Mouse (Mus musculus) spleen, postnatal 36 days (tissue): Measurements from ENCODE around the gene Cdkal1.

Source experiments
- DNase-seq, 2 experiments: peaks; one replicate each; pipeline ENCODE4 v3.0.0; 2022; ENCODE audit warnings: low spot score in 2 of 2, mixed read lengths in 1 of 2

The Cdkal1 gene

DNA sequence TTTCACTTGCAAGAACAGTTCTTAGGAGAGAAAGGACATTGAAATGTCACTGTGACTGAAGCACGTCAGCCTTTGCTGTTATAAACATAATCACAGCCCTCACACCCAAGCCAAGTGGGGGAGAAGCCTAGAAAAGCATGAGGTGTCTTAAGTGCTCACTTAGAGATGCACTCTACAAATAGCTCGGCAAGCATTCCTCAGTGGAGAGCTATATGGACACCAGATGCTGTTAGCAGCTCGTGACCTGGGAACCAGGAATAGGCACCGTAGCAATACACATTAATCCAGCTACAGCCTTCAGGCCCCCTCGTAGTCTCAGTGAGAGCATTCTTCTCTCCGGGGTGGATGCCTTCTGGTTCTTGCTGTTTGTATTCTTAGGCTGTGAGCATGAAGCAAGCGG lies 664.9 kb downstream of the Cdkal1 start:
- DNase-seq, result no peak

- DNase-seq, result no peak
Measured at GRCm38 (mm10) chr13:29186748-29187147, 668.7 kb downstream of the Cdkal1 start.

GRCm38 (mm10) chr13:29185545-29185944 lies 669.9 kb downstream of the Cdkal1 start:
- no peak for DNase-seq

DNA sequence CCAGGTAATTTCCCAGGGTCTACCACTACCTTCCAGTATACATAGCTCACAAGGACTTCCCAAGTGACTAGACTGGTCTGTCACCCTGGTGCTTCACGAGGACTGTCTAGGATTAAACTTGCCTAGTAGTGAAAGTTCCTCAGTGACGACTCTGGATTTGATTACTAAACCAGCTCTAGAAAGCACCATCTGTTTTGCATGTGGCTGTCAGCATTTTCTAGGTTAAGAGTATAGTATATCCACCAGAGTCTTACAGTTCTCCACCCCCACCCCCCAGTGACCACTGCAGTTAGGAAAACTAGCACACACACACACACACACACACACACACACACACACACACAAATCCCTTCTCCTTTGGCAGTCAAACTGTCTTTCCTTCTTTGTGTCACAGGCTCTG lies 670.9 kb downstream of the Cdkal1 start:
- DNase-seq, result no peak

- DNase-seq, result no peak
Measured at GRCm38 (mm10) chr13:29179861-29180260, 675.6 kb downstream of the Cdkal1 start.

DNA sequence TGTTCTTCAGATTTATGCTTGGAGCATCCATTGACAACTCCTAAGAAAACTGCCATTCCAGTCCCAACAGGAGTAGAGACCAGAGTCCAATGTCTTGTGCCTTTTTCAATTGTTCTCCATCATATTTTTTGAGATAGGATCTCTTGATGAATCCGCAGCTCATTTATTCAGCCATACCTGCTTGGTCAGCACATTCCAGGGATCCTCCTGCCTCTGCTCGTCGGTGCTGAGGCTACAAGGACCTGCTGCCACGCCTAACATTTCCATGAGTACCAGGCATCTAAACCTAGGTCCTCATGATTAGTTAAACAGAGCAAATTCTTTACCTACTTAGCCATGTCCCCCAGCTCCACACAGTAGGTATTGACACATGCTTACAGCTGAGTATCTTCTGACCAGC lies 676.2 kb downstream of the Cdkal1 start:
- DNase-seq, result no peak

- no peak for DNase-seq
Measured at GRCm38 (mm10) chr13:29177889-29178486, 677.5 kb downstream of the Cdkal1 start.

DNA sequence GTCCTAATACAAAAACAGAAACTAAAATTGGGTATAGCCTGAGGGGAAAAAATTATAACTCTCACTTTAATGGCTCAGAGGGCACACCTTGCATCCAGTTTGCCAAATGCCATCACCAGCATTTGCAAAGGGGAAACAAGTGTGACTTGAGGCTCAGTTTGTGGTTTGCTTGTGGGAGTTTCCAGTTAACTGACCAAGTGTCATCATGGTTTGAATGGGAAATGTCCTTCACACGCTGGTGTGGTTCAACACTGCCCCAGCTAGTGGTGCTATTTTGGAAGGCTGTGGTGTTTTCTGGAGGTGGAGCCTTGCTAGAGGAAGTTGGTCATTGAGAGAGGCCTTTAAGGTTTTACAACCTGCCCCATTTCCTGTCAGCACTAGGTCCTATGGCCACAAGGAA lies 686.1 kb downstream of the Cdkal1 start:
- DNase-seq, result no peak

DNA sequence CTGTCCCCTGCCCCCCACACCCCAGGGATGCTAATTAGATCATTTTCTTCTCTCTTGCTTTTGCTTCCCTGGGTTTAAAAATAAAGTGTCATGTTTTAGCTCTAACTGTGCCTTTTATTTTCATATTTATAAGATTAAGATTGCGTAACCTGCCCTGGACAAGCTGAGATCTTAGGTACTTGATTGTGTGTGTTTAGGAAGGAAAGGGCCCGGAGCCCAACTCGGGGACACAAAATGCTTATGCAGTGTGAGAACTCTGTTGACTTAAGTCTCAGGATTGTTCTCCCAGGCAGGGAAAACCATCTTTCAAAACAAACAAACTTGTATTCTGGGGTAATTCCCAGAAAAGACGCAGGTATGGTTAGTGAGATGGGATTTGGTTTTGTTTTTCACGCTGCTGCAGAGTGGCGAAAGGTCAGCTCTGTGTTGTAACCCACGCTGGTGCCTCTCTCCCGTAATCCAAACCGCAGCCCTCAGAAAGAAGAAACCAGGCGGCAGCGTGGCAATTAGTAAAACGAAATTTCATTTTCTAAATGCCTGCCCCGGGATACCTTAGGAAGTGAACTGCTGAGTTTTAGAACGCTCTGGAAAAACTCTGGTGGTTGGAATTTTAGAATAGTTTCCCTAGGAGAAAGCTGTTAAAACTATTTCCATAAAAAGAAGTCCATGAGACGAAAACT lies 690.5 kb downstream of the Cdkal1 start:
- DNase-seq, result no peak

GRCm38 (mm10) chr13:29162867-29163514 lies 692.5 kb downstream of the Cdkal1 start:
- no peak for DNase-seq

DNA sequence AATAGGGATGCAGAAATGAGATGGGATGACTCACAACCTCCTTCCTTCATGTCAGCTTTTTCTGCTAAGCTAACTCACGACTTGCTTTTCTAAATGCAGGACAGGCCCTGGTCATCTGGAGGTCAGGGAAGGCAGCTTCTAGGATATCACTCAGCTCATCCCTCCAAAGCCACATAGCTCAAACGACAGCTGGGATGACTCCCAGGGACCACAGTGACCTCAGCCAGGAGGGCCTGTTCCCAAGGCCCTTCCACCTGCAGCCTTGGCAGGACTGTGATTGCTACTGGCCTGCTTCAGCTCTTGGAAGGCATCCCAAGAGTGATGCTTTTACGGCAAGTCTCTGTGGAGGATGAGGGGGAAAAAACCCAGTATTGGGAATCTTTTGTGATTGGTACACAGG lies 693.0 kb downstream of the Cdkal1 start:
- no peak for DNase-seq

DNA sequence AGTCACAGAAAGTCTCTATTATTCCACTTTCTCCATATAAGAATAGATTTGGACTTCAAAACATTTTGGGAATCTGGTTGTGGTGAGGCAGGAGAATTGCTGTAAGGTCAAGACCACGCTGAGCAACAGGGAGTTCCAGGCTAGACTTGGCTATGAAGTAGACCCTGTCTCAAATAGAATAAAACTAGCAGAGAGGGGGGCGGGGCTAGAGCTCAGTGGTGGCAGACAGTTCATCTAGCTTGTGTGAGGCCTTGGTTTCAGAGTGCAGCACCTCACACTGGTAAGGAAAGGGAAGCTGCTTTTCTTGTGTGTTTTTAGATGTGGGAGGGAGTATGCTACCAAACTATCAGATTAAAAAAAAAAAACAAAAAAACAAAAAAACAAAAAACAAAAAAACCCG lies 694.0 kb downstream of the Cdkal1 start:
- no peak for DNase-seq

DNA sequence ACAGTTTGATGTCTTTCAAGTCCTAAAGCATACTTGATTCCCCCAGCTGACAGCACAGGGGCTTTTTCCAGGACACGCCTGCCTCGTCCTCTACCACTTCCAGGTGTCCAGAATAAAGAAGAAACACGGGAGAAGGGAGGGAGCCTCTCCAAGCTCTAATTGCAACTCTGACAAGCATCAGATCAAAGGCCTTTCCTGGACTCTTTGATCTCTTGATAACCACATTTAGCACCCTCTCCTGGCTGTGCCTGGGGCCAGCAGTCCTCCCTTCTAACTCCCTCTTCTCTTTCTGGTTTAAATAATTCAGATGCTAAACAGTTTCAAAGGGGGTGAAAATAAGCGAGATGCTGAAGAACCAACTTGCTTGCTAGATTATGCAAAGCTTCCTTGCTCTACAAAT lies 698.8 kb downstream of the Cdkal1 start:
- DNase-seq, result no peak

DNA sequence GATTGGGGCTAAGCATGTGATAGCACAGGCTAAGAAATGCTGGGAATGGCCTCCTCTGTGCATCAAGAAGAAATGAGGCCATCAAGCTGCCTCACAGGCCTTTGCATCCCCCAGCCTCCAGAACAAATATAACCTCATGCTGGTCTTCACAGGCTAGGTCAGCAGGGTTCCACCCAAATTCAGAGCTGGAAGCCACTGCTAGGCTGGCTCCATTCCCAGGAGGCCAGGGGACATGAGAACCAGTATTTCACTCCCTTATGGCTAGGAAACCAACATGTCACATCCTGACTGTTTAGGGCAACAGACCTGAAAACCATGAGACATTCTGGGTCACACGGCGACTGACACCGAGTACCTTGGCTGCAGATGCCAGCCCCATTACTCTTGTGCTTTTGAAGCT lies 700.2 kb downstream of the Cdkal1 start:
- DNase-seq, result no peak

GRCm38 (mm10) chr13:29150120-29150519 lies 705.4 kb downstream of the Cdkal1 start:
- no peak for DNase-seq

DNA sequence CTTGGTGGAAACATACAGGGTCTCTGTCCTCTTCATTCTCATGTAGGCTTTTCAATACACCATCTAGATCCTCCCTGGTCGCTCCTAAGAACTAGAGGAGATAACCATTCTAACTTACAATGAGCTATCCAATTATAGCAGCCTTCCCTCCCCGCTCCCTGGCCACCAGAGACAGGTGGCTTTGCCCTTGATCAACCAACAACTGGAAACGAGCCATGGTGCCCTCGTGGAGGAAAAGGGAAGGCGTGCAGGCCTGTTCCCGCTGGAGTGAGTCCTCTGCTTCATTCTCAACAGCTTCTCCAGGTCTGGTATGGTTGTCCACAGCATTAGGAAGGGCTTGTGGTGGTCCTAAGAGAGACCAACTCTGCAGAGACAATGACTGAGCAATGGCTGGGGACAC lies 706.1 kb downstream of the Cdkal1 start:
- DNase-seq, result no peak

- no peak for DNase-seq
Measured at GRCm38 (mm10) chr13:29148616-29149015, 706.9 kb downstream of the Cdkal1 start.
